Mouse (Mus musculus): ENCODE results near the gene Plau.

Gene Plau

DNA sequence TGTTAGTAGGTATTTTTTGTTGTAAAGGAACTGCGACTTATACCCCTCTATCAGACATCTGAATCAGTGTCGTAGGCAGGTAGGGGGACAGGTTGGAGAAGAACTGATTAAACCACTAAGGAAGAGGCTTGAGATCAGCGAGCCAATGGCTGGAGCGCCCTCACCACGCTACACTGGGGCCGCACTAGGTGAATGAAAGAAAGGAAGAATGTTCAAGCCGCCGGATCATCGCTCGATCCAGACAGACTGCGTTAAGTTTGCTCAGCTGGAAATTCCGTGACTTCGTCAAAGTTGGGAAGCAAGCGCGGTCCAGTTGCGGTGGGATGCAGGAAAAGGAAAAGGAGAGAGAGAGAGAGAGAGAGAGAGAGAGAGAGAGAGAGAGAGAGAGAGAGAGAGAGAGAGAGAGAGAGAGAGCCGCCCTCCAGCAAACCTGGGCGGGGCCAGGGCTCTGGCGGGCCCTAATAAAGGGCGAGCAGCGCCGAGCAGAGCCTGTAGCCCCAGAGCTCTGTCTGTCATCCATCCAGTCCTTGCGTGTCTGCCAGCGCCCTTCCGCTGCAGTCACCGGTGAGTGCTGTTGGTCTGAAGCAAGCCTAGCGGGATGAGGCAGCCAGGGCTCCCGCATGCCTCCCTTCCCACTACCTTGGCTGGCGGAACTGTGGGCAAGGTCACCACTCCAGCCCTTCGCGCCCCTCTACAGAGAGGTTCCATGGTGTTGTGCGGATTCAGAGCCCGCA, at the start of gene Plau:
Gene Plau, plus strand, starts transcription at position 490 of the 734 bp plus-strand sequence.
- DNase-seq = peak; percentile 71 to 73

DNA sequence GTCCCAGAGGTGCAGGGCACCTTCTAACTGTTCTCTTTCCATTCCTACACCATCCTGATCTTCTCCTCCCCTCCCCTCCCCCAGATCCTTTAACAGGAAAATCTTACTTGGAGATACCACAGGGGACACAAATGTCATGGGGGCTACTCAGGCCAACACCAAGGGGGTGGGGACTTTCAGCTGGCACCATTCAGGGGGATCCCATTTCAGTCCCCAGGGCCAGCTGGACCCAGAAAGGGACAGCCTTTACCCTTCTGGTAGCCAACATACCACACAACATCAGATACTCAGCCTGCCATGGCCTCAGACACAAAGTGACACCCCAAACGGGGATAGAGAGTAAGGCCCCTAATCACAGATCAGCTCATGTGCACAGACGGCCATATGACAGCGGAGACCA, 48.3 kb upstream of the Plau start:
- DNase-seq = no peak

DNA sequence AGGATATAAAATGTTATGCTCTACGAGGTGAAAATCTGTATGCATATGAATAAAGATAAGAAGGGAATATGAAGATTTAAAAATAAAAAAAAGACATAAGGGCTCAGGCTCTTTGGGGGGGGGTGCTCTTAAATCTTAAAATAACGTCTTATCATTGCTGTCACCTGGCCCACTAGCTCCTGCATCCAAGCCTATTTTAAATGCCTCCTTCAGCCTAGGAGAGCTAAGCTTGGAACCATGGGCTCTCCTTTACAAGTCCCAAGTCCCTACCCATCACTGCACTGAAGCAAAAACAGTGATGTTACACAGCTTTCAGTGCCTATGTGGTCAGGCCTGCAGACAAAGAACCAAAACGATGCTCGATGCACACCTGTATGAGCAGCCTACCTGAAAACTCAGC, 46.9 kb upstream of the Plau start:
- DNase-seq = no peak

DNA sequence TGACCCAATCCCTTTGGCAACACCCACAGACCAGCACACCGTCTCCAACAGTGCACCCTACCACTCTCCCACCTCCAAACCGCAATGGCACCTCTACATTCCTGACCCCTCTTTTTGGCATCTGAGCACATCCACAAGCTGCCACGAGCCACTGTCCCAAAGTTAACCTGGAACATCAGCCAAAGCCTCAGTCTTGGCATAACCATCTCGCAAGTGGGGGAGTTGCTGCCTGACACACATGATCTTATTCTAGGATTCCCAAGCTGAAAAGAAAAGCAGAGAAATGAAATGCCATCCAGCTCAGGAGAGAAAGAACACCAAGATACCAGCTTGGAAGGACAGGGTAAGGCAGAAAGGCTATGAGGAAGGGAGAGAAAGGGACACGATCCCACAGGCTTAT, 46.0 kb upstream of the Plau start:
- no peak for DNase-seq

- DNase-seq = no peak
Measured at GRCm38 (mm10) chr14:20790996-20791395, 45.5 kb upstream of the Plau start.

DNA sequence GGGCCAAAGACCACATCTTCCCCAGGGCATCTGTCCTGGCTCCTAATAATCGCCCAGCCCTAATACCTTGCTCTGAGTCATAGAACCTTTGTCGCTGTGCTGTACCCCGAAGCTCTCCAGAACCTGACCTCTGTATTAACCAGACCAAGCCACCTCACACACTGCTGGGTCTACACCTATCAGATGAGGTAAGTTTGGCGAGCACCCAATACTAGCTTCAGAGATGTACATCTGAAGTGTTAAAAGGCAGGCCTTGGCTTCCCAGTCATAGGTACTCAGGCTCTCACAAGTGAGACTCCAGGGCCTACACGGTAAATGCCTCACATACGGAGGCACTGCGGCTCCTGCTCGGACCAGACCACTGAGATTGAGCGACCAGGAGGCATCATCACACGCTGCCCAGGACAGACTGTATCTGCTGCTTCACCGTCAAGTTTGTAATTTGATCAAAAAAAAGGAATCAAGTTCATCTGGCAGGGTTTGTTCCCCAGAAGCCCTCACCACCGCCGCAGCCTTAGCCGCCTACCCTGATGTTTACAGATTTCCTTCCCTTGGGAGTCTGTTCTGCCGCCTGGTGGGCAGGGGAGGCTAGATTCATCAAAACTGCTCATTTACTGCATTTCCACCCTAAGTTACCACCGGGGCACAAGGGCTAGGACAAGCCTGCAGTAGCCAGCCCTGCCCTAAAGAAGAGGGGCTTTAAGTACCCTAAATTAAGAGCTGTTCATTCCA, 44.8 kb upstream of the Plau start:
- DNase-seq = no peak

DNA sequence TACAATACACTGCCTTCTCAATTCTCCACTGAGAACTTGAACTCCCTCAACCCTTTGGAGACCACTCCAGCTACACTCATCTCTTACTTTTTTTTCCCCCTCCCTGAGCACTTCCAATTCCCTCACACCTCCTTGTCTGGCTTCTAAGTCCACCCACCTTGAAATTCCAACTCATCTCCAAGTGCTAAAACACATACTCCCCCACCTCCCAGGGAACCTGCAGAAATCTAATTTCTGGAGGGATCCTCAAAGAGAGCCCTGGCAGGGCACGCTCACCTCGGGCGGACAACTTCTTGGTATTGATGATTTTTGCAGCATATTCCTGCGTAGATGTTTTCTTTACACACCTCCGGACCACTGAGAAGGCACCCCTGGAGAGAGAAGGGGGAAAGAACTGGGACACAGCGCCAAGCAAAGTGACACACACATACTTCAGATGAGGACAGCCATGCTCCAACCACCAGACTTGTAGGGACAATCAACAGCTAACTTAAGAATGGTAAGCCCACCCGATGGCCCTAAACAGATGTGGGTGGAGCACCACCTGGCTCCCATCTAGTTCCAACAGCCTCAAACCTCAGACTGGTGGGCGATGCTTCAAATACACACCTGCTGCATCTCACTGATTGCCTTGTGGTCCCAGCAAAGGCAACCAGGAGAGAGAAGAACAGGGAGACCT, 44.1 kb upstream of the Plau start:
- no peak for DNase-seq

- DNase-seq = no peak
Measured at GRCm38 (mm10) chr14:20792922-20793757, 43.3 kb upstream of the Plau start.

- DNase-seq = peak; percentile 87 to 89
Measured at GRCm38 (mm10) chr14:20793758-20794531, 42.5 kb upstream of the Plau start, which contains the start of gene Camk2g. Camk2g (minus strand) TSS chr14:20794088.

DNA sequence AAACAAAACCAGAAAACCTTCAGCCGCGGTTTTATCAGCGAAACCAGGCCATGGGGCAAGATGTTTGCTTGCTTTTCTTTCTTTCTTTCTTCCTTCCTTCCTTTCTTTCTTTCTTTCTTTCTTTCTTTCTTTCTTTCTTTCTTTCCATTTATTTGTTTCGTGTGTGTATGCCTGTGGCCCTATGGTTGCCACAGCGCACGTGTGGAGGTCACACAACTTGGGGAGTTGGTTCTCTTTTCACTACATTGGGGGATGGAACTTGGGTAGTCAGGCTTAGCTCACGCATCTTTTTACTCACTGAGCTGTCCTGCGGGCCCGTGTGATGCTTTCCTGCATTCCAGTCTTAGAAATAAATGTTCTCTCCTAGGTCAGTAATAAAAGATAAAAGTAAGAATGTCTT, 41.9 kb upstream of the Plau start:
- no peak for DNase-seq

DNA sequence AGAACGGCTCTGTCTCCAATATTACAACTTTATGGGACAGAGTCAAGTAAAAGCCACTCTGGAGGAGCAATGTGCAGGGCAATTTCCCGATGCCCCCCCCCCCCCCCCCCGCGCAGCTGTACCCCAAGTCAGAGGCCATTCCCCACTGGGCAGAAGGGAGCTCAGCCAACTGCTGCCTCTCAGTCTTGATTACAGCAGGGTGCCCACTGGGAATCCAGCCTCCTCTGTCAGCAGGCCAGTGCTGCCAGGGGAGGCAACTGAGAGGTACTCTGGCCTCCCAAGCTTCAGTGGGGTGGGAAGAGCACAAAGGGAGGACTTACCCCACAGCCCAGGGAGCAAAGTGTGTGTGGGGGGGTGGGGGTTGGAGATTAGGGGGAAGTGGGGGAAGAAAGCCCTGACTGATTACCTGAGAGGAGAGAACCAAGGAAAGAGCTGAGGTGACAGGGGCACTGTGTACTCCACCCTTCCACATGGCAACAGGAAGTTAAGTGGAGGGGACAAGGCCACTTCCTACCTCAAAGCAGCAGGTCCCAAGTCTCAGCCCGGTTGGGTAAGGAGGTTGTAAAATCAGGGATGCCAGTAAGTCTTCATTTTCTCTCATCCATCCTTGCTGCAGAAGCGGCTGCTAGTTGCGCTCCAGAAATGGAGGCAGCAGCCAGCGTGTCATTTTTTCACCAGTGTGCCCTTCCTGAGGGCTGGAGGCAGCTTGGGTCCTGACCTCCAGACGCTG, 40.9 kb upstream of the Plau start:
- no peak for DNase-seq

DNA sequence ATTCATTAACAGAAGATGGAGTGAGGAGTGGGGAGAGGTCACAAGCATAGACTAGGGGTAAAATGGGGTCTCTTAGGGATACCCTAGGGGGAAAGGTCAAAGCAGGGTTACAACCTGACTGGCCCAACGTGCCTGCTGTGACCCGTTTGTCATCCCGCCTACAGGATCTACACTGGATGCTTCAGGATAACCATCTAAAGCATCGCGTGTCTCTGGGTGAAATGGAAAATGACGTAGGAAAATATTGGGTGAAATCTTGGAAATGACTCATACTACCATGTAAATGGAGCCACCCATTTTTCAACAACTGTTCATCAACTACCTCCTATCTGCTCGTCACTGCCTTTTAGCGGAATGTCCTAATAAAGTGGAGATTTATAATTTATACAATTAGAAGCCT, 40.3 kb upstream of the Plau start:
- no peak for DNase-seq

GRCm38 (mm10) chr14:20796643-20797042, 39.8 kb upstream of the Plau start:
- no peak for DNase-seq

- DNase-seq = no peak
Measured at GRCm38 (mm10) chr14:20798300-20798699, 38.2 kb upstream of the Plau start.

GRCm38 (mm10) chr14:20798761-20799160, 37.7 kb upstream of the Plau start:
- DNase-seq = peak; percentile 87 to 90

GRCm38 (mm10) chr14:20802926-20803605, 33.4 kb upstream of the Plau start:
- no peak for DNase-seq

DNA sequence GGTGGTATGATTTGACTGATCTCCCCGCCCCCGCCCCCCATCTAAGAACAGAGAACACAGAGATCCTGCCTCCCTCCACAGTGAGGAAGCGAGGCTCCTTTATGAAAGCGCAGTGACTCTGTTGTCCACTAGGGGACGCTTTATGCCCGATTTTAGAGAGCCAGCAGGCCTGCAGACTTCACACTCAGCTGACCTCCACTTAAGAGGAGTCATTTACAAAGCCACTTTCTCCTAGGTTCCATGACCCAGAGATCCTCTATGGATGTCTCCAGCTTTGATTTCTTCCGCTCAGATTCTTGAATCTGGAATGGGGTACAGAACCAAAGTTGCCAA, 32.9 kb upstream of the Plau start:
- peak; percentile 84 for DNase-seq

DNA sequence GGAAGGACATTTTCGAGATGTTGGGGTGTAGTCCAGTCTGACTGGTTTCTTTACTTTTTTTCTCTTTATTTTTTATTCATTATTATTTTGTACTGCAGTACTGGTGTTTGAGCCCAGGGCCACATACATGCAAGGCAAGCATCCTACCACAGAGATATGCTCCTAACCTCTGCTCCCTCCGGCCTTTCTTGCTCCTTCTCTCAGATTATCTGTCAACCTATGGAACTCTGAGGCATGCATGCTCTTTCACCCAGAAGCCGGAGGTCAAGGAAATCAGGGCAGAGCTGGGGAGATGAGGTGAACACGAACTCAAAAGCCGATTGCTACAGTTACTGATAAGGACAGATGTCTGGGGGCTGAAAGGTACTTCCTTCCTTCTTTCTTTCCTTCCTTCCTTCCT, 32.0 kb upstream of the Plau start:
- DNase-seq = no peak

- peak; percentile 87 to 92 for DNase-seq
Measured at GRCm38 (mm10) chr14:20804964-20805672, 31.3 kb upstream of the Plau start.
